In the genomic region with DNA sequence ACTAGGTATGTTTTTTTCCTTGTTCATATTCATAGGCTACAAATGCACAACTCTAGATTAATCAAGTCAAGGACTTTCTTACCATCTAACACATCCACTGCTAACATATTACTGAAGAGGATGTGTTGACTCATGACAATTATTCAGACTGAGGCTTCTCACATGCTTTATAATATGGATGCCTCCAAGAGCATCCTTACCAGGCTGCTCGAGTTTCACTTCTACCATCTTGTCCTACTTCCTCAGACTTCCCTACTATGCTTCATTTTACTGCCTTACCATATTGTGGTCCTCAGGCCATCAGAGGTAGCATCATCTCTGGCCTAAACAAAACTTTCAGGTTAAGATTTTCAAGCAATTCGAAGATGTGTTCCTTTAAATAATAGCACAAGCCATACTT, we compare ENCODE assay signal across 27 mouse cellular contexts.
A peak's percentile ranks its signal among the peaks of the same experiment; 100 is the strongest.
DNase-seq lines count a peak whose midpoint lies in the region; ATAC-seq and TF ChIP-seq lines count a peak whose summit lies in the region.
"Had no signal": no experiment of that assay in that cellular context is flagged by ENCODE, and none has a peak within 500 bp of the region (broad histone marks: within the 10 kb centered on the region; RNA-seq: fewer than 3 reads in every experiment).

No protein-coding gene starts in this region.

- WGBS in lung, embryonic 14.5 days: 78% methylated on average over 2 of the region's 2 CpGs
- WGBS in lung, postnatal 0 days: 75% methylated on average over 2 of the region's 2 CpGs

- no peaks in the 10 kb centered on the region for H3K27me3 ChIP-seq in lung, embryonic 14.5 days (ENCODE audit: insufficient read depth, low read length)
- no peaks in the 10 kb centered on the region for H3K27me3 ChIP-seq in lung, postnatal 0 days (replicated peaks; ENCODE audit: insufficient read depth, low read length)
- H3K27me3 ChIP-seq: CH12.LX; embryonic facial prominence, embryonic 13.5 days; forebrain, embryonic 12.5 days; forebrain, embryonic 15.5 days; heart, embryonic 12.5 days; hindbrain, embryonic 12.5 days; hindbrain, embryonic 15.5 days; Patski had no signal

- H3K4me3 ChIP-seq in lung, embryonic 14.5 days (ENCODE audit: low read depth, low read length): no peak overlapping the region
- no peak overlapping the region for H3K4me3 ChIP-seq in lung, postnatal 0 days (ENCODE audit: low read depth, low read length)
- H3K4me3 ChIP-seq: embryonic facial prominence, embryonic 10.5 days; embryonic facial prominence, embryonic 13.5 days; erythroblast, embryonic 14.5 days; forebrain, embryonic 12.5 days; forebrain, embryonic 15.5 days; heart, embryonic 12.5 days; hindbrain, embryonic 12.5 days; hindbrain, embryonic 15.5 days had no signal

- TF ChIP-seq CTCF in lung, embryonic 14.5 days (IDR thresholded peaks at IDR 0.05; ENCODE audit: low read depth): no peak
- no peak for TF ChIP-seq CTCF in lung, postnatal 0 days (IDR thresholded peaks at IDR 0.05)

- no peak overlapping the region for H3K4me2 ChIP-seq in lung, embryonic 14.5 days
- no peak overlapping the region for H3K4me2 ChIP-seq in lung, postnatal 0 days (replicated peaks; ENCODE audit: low read depth, low read length)
- H3K4me2 ChIP-seq: embryonic facial prominence, embryonic 13.5 days; forebrain, embryonic 12.5 days; forebrain, embryonic 15.5 days; heart, embryonic 12.5 days; hindbrain, embryonic 12.5 days; hindbrain, embryonic 15.5 days had no signal

- no peak for DNase-seq in lung, embryonic 14.5 days
- no peak for DNase-seq in lung, postnatal 10 days
- no peak for DNase-seq in lung, postnatal 0 days (ENCODE audit: low spot score)
- no peak for DNase-seq in lung, postnatal 25 days (ENCODE audit: low spot score)
- no peak for DNase-seq in heart, postnatal 14 days
- DNase-seq: adrenal gland, adult 2 months; adrenal gland, postnatal 14 days; B cell, adult 2 months; cerebellum, adult 11 months; cerebellum, adult 2 months; cerebellum, adult 9-11 months; cerebellum, postnatal 25 days; embryo, embryonic 11 days; gastrocnemius, postnatal 36 days; heart, adult 11 months had no signal

- no peak for ATAC-seq in lung, embryonic 14.5 days (ENCODE audit: insufficient read depth)
- ATAC-seq in lung, postnatal 0 days: no peak
- peak; percentile 56 for ATAC-seq in megakaryocyte progenitor cell, adult 5-6 weeks (replicated peaks; ENCODE audit: poor library complexity)
- ATAC-seq: forebrain, embryonic 15.5 days; Patski had no signal

- no peak overlapping the region for H3K9ac ChIP-seq in lung, embryonic 14.5 days
- H3K9ac ChIP-seq in lung, postnatal 0 days (replicated peaks; ENCODE audit: low read depth): no peak overlapping the region
- H3K9ac ChIP-seq: embryonic facial prominence, embryonic 13.5 days; forebrain, embryonic 12.5 days; forebrain, embryonic 15.5 days; heart, embryonic 12.5 days; hindbrain, embryonic 12.5 days; hindbrain, embryonic 15.5 days had no signal

- H3K36me3 ChIP-seq in lung, embryonic 14.5 days (ENCODE audit: insufficient read depth): no peaks in the 10 kb centered on the region
- H3K36me3 ChIP-seq in lung, postnatal 0 days (ENCODE audit: insufficient read depth, low read length): no peaks in the 10 kb centered on the region
- H3K36me3 ChIP-seq: embryonic facial prominence, embryonic 10.5 days; embryonic facial prominence, embryonic 13.5 days; forebrain, embryonic 12.5 days; forebrain, embryonic 15.5 days; G1E; heart, embryonic 12.5 days; hindbrain, embryonic 12.5 days; hindbrain, embryonic 15.5 days had no signal

- TF ChIP-seq EP300 in lung, postnatal 0 days (IDR thresholded peaks at IDR 0.05): no peak

- peak overlapping the region; percentile 67; the same call in 1 of the 2 replicates for H3K27ac ChIP-seq in lung, embryonic 14.5 days (ENCODE audit: low read depth)
- peak overlapping the region; percentile 38; the same call in 1 of the 2 replicates for H3K27ac ChIP-seq in lung, postnatal 0 days (ENCODE audit: low read length)
- H3K27ac ChIP-seq: embryonic facial prominence, embryonic 10.5 days; embryonic facial prominence, embryonic 13.5 days; forebrain, embryonic 12.5 days; forebrain, embryonic 15.5 days; hindbrain, embryonic 12.5 days; hindbrain, embryonic 15.5 days had no signal

- peaks cover 4% of the 10 kb centered on the region; the same call in 1 of the 2 replicates for H3K4me1 ChIP-seq in lung, embryonic 14.5 days (ENCODE audit: insufficient read depth)
- H3K4me1 ChIP-seq in lung, postnatal 0 days (ENCODE audit: insufficient read depth, low read depth, low read length): 0 out of 2 replicates have a peak, but pooled peaks cover 3% of the 10 kb centered on the region
- H3K4me1 ChIP-seq: embryonic facial prominence, embryonic 10.5 days; embryonic facial prominence, embryonic 13.5 days; forebrain, embryonic 12.5 days; hindbrain, embryonic 12.5 days; hindbrain, embryonic 15.5 days had no signal

- intact Hi-C loops in heart, postnatal 14 days (cut with DNase I): no loop called here

- no peaks in the 10 kb centered on the region for H3K9me3 ChIP-seq in lung, embryonic 14.5 days (ENCODE audit: low read depth, low read length)
- H3K9me3 ChIP-seq in lung, postnatal 0 days (ENCODE audit: low read length): no peaks in the 10 kb centered on the region
- H3K9me3 ChIP-seq: embryonic facial prominence, embryonic 10.5 days; embryonic facial prominence, embryonic 13.5 days; forebrain, embryonic 12.5 days; forebrain, embryonic 15.5 days; G1E; heart, embryonic 12.5 days; hindbrain, embryonic 12.5 days; hindbrain, embryonic 15.5 days had no signal
